Mouse (Mus musculus): ENCODE data around the gene Eps15l1. TPM values are rescaled to one million over a fixed set of nuclear protein-coding genes. Genes with fewer than 3 reads are reported as not detected.

The Eps15l1 gene
- polyA plus RNA-seq, 1 experiment from 2014 or later = 74.3 TPM

- WGBS = 75% methylated on average over 8 of the region's 8 CpGs
- Histone ChIP-seq H3K36me3 (no peaks in the 10 kb centered on the region), H3K4me1 (replicated peaks) (no peaks in the 10 kb centered on the region), H3K27ac (no peak overlapping the region), H3K9me3 (no peaks in the 10 kb centered on the region), H3K27me3 (ENCODE audit: insufficient read depth, poor library complexity, severe bottlenecking) (no peaks in the 10 kb centered on the region), H3K4me3 (no peak overlapping the region)
- no peak for DNase-seq (ENCODE audit: low spot score)
Observed at GRCm38 (mm10) chr8:72303633-72304032, 117.6 kb downstream of the Eps15l1 start.

- Histone ChIP-seq H3K27me3 (ENCODE audit: insufficient read depth, poor library complexity, severe bottlenecking) (no peaks in the 10 kb centered on the region), H3K27ac (no peak overlapping the region), H3K36me3 (no peaks in the 10 kb centered on the region), H3K4me1 (replicated peaks) (no peaks in the 10 kb centered on the region), H3K4me3 (no peak overlapping the region), H3K9me3 (no peaks in the 10 kb centered on the region)
- no peak for DNase-seq (ENCODE audit: low spot score)
- 79% methylated on average over 8 of the region's 8 CpGs for WGBS
Observed at GRCm38 (mm10) chr8:72302986-72303612, 118.2 kb downstream of the Eps15l1 start.

DNA sequence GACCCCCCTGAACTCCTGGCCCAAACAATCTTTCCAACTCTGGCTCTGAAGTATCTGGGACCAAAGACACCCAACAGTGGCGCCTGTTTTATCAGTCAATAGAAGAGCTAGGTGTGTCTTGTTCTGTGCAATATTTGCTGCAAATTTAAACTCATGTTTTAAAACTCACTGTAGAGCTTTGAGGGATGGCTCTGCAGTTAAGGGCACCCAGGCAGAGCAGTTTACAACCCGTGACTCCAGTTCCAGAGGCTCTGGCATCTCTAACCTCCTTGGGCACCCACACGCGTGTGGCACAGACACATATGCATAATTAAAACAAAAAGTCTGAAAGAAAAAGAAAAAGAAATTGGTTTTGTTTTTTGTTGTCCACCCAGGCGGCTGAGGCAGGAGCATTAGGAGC is 119.8 kb downstream of the Eps15l1 start:
- H3K9me3 ChIP-seq = no peaks in the 10 kb centered on the region
- no peaks in the 10 kb centered on the region for H3K36me3 ChIP-seq
- no peak overlapping the region for H3K4me3 ChIP-seq
- no peaks in the 10 kb centered on the region for H3K4me1 ChIP-seq (replicated peaks)
- WGBS = 88% methylated on average over 5 of the region's 5 CpGs
- H3K27ac ChIP-seq = no peak overlapping the region
- H3K27me3 ChIP-seq (ENCODE audit: insufficient read depth, poor library complexity, severe bottlenecking) = no peaks in the 10 kb centered on the region
- DNase-seq (ENCODE audit: low spot score) = no peak

DNA sequence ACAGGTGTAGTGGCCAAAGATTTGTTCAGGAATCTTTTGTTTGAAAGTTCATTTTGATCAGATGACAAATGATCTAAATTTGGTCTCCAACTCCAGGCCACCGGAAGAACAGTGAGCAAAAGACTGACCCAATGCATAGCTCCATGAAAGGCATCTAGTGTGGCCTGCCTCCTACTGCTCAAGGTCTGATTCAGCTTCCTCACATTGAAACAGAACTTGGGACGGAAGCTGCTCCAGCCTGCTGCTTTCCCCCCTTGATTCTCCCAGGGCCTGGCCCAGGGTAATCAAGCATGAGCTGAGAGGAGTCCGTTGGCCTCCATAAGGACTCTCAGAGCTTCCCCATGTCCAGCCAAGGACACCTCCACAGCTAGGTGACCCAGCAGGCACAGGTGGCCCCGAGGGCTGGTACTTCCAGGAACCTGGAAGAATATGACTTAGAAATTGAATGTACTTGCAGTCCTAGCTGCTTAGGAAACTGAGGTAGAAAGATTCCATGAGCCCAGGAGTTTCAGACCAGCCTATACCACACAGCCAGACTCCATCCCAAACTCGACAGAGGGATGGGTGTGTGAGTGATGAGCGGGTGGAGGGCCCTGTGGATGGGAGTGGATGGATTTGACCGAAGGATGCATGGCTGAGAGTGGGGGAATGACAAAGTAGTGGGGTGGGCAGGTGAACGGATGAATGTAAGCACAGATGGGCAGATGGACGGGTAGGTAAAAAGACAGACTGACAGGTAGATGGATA is 120.4 kb downstream of the Eps15l1 start:
- H3K27me3 ChIP-seq (ENCODE audit: insufficient read depth, poor library complexity, severe bottlenecking) = no peaks in the 10 kb centered on the region
- no peaks in the 10 kb centered on the region for H3K4me1 ChIP-seq (replicated peaks)
- no peak overlapping the region for H3K4me3 ChIP-seq
- no peak for DNase-seq (ENCODE audit: low spot score)
- H3K36me3 ChIP-seq = no peaks in the 10 kb centered on the region
- H3K9me3 ChIP-seq = no peaks in the 10 kb centered on the region
- 81% methylated on average over 9 of the region's 9 CpGs for WGBS
- no peak overlapping the region; the same call in 1 of the 2 replicates for H3K27ac ChIP-seq

DNA sequence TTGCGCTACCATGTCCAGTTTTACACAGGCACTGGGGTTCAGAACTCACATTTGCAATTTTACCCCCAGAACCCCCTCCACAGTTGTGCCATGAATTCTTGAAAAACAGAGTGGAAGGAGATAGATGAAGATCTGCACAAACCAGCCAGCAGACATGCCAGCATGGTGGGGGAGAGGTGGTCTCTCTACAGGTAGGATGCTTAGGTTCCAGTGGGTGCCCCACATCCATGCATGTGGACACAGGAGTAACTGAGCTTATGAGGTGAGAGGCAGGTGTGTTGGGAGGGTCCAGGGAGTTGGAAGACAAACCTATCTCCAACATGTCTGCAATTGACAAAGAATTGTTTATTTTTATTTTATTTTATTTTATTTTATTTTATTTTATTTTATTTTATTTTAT is 122.3 kb downstream of the Eps15l1 start:
- Histone ChIP-seq H3K4me3 (no peak overlapping the region), H3K9me3 (no peaks in the 10 kb centered on the region), H3K36me3 (no peaks in the 10 kb centered on the region), H3K27me3 (ENCODE audit: insufficient read depth, poor library complexity, severe bottlenecking) (no peaks in the 10 kb centered on the region), H3K4me1 (replicated peaks) (no peaks in the 10 kb centered on the region), H3K27ac (no peak overlapping the region)
- no peak for DNase-seq (ENCODE audit: low spot score)
- WGBS = 86% methylated on average over 1 of the region's 1 CpGs

DNA sequence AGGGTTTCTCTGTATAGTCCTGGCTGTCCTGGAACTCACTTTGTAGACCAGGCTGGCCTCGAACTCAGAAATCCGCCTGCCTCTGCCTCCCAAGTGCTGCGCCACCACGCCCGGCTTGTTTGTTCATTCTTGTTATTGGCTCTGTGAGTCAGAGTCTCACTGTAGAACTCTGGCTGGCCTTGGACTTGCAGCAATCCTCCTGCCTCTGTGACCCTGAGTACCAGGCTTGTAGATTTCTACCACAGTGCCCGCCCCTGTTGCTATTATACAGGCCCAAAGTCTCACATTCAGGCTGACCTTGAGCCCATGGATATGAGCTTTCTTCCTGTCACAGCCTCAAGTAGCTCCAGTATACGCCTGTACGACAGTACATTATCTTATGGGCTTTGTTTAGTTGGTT is 124.7 kb downstream of the Eps15l1 start:
- no peaks in the 10 kb centered on the region for H3K9me3 ChIP-seq
- WGBS = 89% methylated on average over 8 of the region's 8 CpGs
- no peak for DNase-seq (ENCODE audit: low spot score)
- H3K4me1 ChIP-seq (replicated peaks) = no peaks in the 10 kb centered on the region
- no peak overlapping the region for H3K27ac ChIP-seq
- H3K36me3 ChIP-seq = no peaks in the 10 kb centered on the region
- H3K4me3 ChIP-seq = no peak overlapping the region
- H3K27me3 ChIP-seq (ENCODE audit: insufficient read depth, poor library complexity, severe bottlenecking) = no peaks in the 10 kb centered on the region

DNA sequence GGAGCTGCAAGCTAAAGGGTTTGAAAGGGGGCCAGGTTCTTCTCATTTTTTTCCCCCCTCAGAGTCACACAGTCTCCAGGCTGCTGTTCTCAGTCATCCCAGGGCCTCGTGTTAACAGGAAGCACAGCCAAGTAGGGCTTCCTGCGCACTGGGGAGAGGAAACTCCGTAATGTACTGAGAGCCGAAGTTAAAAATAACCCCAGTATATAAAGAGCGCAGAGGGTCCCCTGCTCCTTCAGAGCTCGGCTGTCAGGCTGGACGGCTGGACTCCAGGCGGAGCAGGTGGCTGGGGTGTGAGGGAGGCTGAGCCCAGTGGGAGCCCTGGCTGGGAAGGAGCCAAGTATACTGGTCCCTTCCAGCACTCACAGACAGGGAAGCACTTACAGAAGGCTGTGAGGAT is 125.6 kb downstream of the Eps15l1 start:
- no peak overlapping the region for H3K27ac ChIP-seq
- no peaks in the 10 kb centered on the region for H3K36me3 ChIP-seq
- DNase-seq (ENCODE audit: low spot score) = no peak
- H3K4me1 ChIP-seq (replicated peaks) = no peaks in the 10 kb centered on the region
- no peak overlapping the region for H3K4me3 ChIP-seq
- H3K9me3 ChIP-seq = no peaks in the 10 kb centered on the region
- 63% methylated on average over 8 of the region's 8 CpGs for WGBS
- no peaks in the 10 kb centered on the region for H3K27me3 ChIP-seq (ENCODE audit: insufficient read depth, poor library complexity, severe bottlenecking)

DNA sequence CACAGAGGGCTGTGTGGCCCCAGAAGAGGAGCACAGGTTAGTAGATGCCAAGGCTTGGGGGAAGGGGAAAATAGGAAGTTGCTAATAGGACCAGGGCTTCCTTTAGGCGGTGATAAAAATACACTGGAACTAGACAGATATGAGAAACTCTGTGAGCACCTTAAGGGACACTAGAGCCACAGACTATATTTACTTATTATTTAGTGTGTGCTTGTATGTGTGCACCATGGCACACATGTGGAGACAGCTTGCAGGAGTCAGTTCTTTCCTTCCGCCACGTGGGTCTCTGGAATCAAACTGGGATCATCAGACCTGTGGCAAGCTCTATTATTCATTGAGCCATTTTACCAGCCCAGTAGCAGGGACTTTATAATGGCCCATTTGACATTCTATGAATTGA is 126.1 kb downstream of the Eps15l1 start:
- H3K36me3 ChIP-seq = no peaks in the 10 kb centered on the region
- no peaks in the 10 kb centered on the region for H3K9me3 ChIP-seq
- 80% methylated on average over 3 of the region's 3 CpGs for WGBS
- no peak overlapping the region for H3K4me3 ChIP-seq
- no peak for DNase-seq (ENCODE audit: low spot score)
- H3K27ac ChIP-seq = no peak overlapping the region
- no peaks in the 10 kb centered on the region for H3K27me3 ChIP-seq (ENCODE audit: insufficient read depth, poor library complexity, severe bottlenecking)
- H3K4me1 ChIP-seq (replicated peaks) = no peaks in the 10 kb centered on the region

DNA sequence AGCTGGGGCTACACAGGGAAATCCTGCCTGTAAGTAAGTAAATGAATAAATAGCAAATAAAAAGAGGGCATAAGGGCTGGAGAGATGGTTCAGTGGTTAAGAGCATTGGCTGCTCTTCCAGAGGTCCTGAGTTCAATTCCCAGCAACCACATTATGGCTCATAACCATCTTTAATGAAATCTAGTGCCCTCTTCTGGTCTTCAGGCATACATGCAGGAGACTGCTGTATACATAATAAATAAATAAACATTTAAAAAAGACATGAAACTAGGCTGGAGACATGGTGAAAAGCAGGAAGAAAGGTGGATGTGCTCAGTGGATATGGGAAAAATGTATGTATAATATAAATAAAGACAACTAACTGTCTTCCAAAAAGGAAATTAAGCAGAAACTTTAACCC is 128.0 kb downstream of the Eps15l1 start:
- Histone ChIP-seq H3K36me3 (no peaks in the 10 kb centered on the region), H3K4me3 (no peak overlapping the region), H3K4me1 (replicated peaks) (no peaks in the 10 kb centered on the region), H3K9me3 (no peaks in the 10 kb centered on the region), H3K27me3 (ENCODE audit: insufficient read depth, poor library complexity, severe bottlenecking) (no peaks in the 10 kb centered on the region), H3K27ac (no peak overlapping the region)
- no peak for DNase-seq (ENCODE audit: low spot score)

DNA sequence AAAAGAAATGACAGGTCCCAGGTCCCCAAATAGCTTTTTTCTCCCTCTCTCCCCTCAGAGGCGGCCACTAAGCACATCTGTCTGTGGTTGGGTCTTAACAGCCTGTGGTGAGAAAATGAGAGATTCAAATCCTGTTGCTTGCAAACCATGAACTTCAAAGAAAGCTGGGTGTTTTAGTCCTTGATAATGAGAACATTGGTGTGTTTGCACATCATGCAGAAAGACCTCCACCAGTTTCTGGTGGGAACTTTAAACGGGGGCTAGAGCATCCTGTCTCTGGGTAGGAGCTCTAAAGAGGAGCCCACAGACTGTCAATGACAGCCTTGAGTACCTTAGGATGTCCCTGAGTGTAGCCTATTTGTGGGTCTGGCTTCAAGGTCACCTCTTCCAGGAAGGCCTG is 130.2 kb downstream of the Eps15l1 start:
- H3K4me3 ChIP-seq = no peak overlapping the region
- no peaks in the 10 kb centered on the region for H3K4me1 ChIP-seq (replicated peaks)
- no peak overlapping the region for H3K27ac ChIP-seq
- no peak for DNase-seq (ENCODE audit: low spot score)
- no peaks in the 10 kb centered on the region for H3K36me3 ChIP-seq
- H3K27me3 ChIP-seq (ENCODE audit: insufficient read depth, poor library complexity, severe bottlenecking) = no peaks in the 10 kb centered on the region
- H3K9me3 ChIP-seq = no peaks in the 10 kb centered on the region
- WGBS = 81% methylated on average over 2 of the region's 2 CpGs

Other genes starting within 250 kb of the Eps15l1 start
- gene Hsh2d, start 231.8 kb downstream of the Eps15l1 start, polyA plus RNA-seq (2016; fragmentation: Nextera tagmentation; extraction: Ambion mirVana) = not detected in 2 replicates
- not detected in 2 replicates for gene Cib3, start 208.6 kb downstream of the Eps15l1 start, polyA plus RNA-seq (2016; fragmentation: Nextera tagmentation; extraction: Ambion mirVana)
- not detected in 2 replicates for gene Gm11034, start 207.8 kb downstream of the Eps15l1 start, polyA plus RNA-seq (2016; fragmentation: Nextera tagmentation; extraction: Ambion mirVana)
- 63.4 and 80.6 TPM in 2 replicates for gene Fam32a, start 201.7 kb downstream of the Eps15l1 start, polyA plus RNA-seq (2016; fragmentation: Nextera tagmentation; extraction: Ambion mirVana)
- 186 and 213 TPM in 2 replicates for gene Ap1m1, start 181.4 kb downstream of the Eps15l1 start, polyA plus RNA-seq (2016; fragmentation: Nextera tagmentation; extraction: Ambion mirVana)
- 31.5 and 33.0 TPM in 2 replicates for gene Gm10282, start 116.2 kb downstream of the Eps15l1 start, polyA plus RNA-seq (2016; fragmentation: Nextera tagmentation; extraction: Ambion mirVana)
- gene Klf2, start 102.4 kb downstream of the Eps15l1 start, polyA plus RNA-seq (2016; fragmentation: Nextera tagmentation; extraction: Ambion mirVana) = 3.9 and 5.8 TPM in 2 replicates
- gene Calr3, start 22.4 kb upstream of the Eps15l1 start, polyA plus RNA-seq (2016; fragmentation: Nextera tagmentation; extraction: Ambion mirVana) = 0.80 and 1.6 TPM in 2 replicates
- 14.3 and 15.5 TPM in 2 replicates for gene 1700030K09Rik, start 22.4 kb upstream of the Eps15l1 start, polyA plus RNA-seq (2016; fragmentation: Nextera tagmentation; extraction: Ambion mirVana)
- 99.1 and 105 TPM in 2 replicates for gene Cherp, start 53.8 kb upstream of the Eps15l1 start, polyA plus RNA-seq (2016; fragmentation: Nextera tagmentation; extraction: Ambion mirVana)
- gene Slc35e1, start 71.2 kb upstream of the Eps15l1 start, polyA plus RNA-seq (2016; fragmentation: Nextera tagmentation; extraction: Ambion mirVana) = 19.6 and 21.3 TPM in 2 replicates
- gene Med26, start 126.8 kb upstream of the Eps15l1 start, polyA plus RNA-seq (2016; fragmentation: Nextera tagmentation; extraction: Ambion mirVana) = 18.9 and 21.9 TPM in 2 replicates
- 113 and 125 TPM in 2 replicates for gene Smim7, start 149.6 kb upstream of the Eps15l1 start, polyA plus RNA-seq (2016; fragmentation: Nextera tagmentation; extraction: Ambion mirVana)
- 8.6 and 11.0 TPM in 2 replicates for gene Tmem38a, start 150.6 kb upstream of the Eps15l1 start, polyA plus RNA-seq (2016; fragmentation: Nextera tagmentation; extraction: Ambion mirVana)
- gene Nwd1, start 225.3 kb upstream of the Eps15l1 start, polyA plus RNA-seq (2016; fragmentation: Nextera tagmentation; extraction: Ambion mirVana) = 0.02 TPM in 1 of 2 replicates, not detected in the other